Mouse (Mus musculus): ENCODE results near the gene Cd300ld5.
"Not testable (repeated sequence)": the region's sequence is repeated elsewhere in the genome, so short reads cannot be mapped to it uniquely, and the experiment has no call there.

Gene Cd300ld5

GRCm38 (mm10) chr11:115037669-115038068 lies at the start of gene Cd300ld5:
Gene Cd300ld5 (minus strand): TSS chr11:115037769.
- not testable (repeated sequence) for DNase-seq (ENCODE audit: low read depth)

GRCm38 (mm10) chr11:115086213-115086612 lies 48.6 kb upstream of the Cd300ld5 start:
- DNase-seq (ENCODE audit: low read depth) = no peak

GRCm38 (mm10) chr11:115085064-115085463 lies 47.5 kb upstream of the Cd300ld5 start:
- DNase-seq (ENCODE audit: low read depth) = no peak

GRCm38 (mm10) chr11:115084595-115084994 lies 47.0 kb upstream of the Cd300ld5 start:
- DNase-seq (ENCODE audit: low read depth) = no peak

GRCm38 (mm10) chr11:115083376-115084139 lies 46.0 kb upstream of the Cd300ld5 start:
- DNase-seq (ENCODE audit: low read depth) = peak; percentile 5

GRCm38 (mm10) chr11:115082196-115082595 lies 44.6 kb upstream of the Cd300ld5 start:
- DNase-seq (ENCODE audit: low read depth) = no peak

GRCm38 (mm10) chr11:115081373-115081772 lies 43.8 kb upstream of the Cd300ld5 start:
- no peak for DNase-seq (ENCODE audit: low read depth)

- peak; percentile 27 for DNase-seq (ENCODE audit: low read depth)
Measured at GRCm38 (mm10) chr11:115080886-115081285, 43.3 kb upstream of the Cd300ld5 start.

GRCm38 (mm10) chr11:115078680-115079079 lies 41.1 kb upstream of the Cd300ld5 start:
- DNase-seq (ENCODE audit: low read depth) = no peak

- no peak for DNase-seq (ENCODE audit: low read depth)
Measured at GRCm38 (mm10) chr11:115077436-115077835, 39.9 kb upstream of the Cd300ld5 start.

GRCm38 (mm10) chr11:115075859-115076258 lies 38.3 kb upstream of the Cd300ld5 start:
- DNase-seq (ENCODE audit: low read depth) = no peak

- DNase-seq (ENCODE audit: low read depth) = no peak
Measured at GRCm38 (mm10) chr11:115075407-115075806, 37.8 kb upstream of the Cd300ld5 start.

GRCm38 (mm10) chr11:115073002-115073401 lies 35.4 kb upstream of the Cd300ld5 start:
- DNase-seq (ENCODE audit: low read depth) = no peak

- DNase-seq (ENCODE audit: low read depth) = peak; percentile 76
Measured at GRCm38 (mm10) chr11:115071631-115072294, 34.2 kb upstream of the Cd300ld5 start.

GRCm38 (mm10) chr11:115071015-115071551 lies 33.5 kb upstream of the Cd300ld5 start:
- DNase-seq (ENCODE audit: low read depth) = no peak

- no peak for DNase-seq (ENCODE audit: low read depth)
Measured at GRCm38 (mm10) chr11:115066768-115067167, 29.2 kb upstream of the Cd300ld5 start.

GRCm38 (mm10) chr11:115062077-115062476 lies 24.5 kb upstream of the Cd300ld5 start, which contains the start of gene Cd300e:
Gene Cd300e (minus strand): TSS chr11:115062177.
- DNase-seq (ENCODE audit: low read depth) = no peak

- DNase-seq (ENCODE audit: low read depth) = no peak
Measured at GRCm38 (mm10) chr11:115059797-115060196, 22.2 kb upstream of the Cd300ld5 start.

- no peak for DNase-seq (ENCODE audit: low read depth)
Measured at GRCm38 (mm10) chr11:115058701-115059100, 21.1 kb upstream of the Cd300ld5 start.

GRCm38 (mm10) chr11:115054537-115054936 lies 17.0 kb upstream of the Cd300ld5 start:
- DNase-seq (ENCODE audit: low read depth) = no peak

- DNase-seq (ENCODE audit: low read depth) = no peak
Measured at GRCm38 (mm10) chr11:115052991-115053390, 15.4 kb upstream of the Cd300ld5 start.

GRCm38 (mm10) chr11:115052206-115052605 lies 14.6 kb upstream of the Cd300ld5 start:
- DNase-seq (ENCODE audit: low read depth) = no peak

- DNase-seq (ENCODE audit: low read depth) = no peak
Measured at GRCm38 (mm10) chr11:115049282-115049895, 11.8 kb upstream of the Cd300ld5 start.

Measured in fibroblast of lung, adult 2 months (primary cell).